Comparison of ENCODE assay signal across 10 mouse cellular contexts in the genomic region with DNA sequence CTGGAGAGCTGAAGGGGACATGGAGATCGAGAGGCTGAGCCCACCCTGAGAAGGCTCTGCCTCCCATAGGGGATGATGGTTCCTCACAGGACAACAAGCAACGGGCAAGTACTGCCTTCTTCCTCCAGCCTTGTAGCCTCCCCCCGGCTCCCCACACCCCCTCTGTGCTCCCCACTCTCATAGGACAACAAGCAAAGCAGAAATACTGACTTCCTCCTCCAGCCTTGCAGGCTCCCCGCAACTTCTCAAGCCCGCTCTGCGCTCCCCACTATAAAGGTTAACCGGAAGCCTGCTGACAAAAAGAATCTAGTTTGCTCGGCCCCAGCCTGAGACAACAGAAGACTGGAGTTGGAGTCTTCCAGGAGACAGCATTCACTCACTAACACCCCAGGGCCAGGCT.
A peak's percentile ranks its signal among the peaks of the same experiment; 100 is the strongest.
DNase-seq lines count a peak whose midpoint lies in the region; ATAC-seq and TF ChIP-seq lines count a peak whose summit lies in the region.
"Had no signal": no experiment of that assay in that cellular context is flagged by ENCODE, and none has a peak within 500 bp of the region (broad histone marks: within the 10 kb centered on the region; RNA-seq: fewer than 3 reads in every experiment).

No protein-coding gene starts in this region.

- H3K4me1 ChIP-seq in heart, embryonic 10.5 days, result no peaks in the 10 kb centered on the region
- H3K4me1 ChIP-seq in heart, embryonic 12.5 days (replicated peaks), result peaks cover 6% of the 10 kb centered on the region
- peaks cover 2% of the 10 kb centered on the region; the same call in 1 of the 2 replicates for H3K4me1 ChIP-seq in small intestine, adult 2 months (ENCODE audit: control insufficient read depth, insufficient read depth, insufficient read length, low read length)
- peaks cover 4% of the 10 kb centered on the region; the same call in 1 of the 2 replicates for H3K4me1 ChIP-seq in forebrain, embryonic 15.5 days

- no peaks in the 10 kb centered on the region for H3K36me3 ChIP-seq in heart, embryonic 10.5 days
- H3K36me3 ChIP-seq in heart, embryonic 12.5 days, result no peaks in the 10 kb centered on the region
- H3K36me3 ChIP-seq in small intestine, adult 2 months (ENCODE audit: control insufficient read depth, insufficient read depth, low read length), result no peaks in the 10 kb centered on the region
- H3K36me3 ChIP-seq in forebrain, embryonic 15.5 days, result no peaks in the 10 kb centered on the region
- H3K36me3 ChIP-seq: kidney, embryonic 15.5 days had no signal

- H3K9me3 ChIP-seq in heart, embryonic 10.5 days, result no peaks in the 10 kb centered on the region
- H3K9me3 ChIP-seq in heart, embryonic 12.5 days (replicated peaks), result no peaks in the 10 kb centered on the region
- H3K9me3 ChIP-seq in forebrain, embryonic 15.5 days, result no peaks in the 10 kb centered on the region
- H3K9me3 ChIP-seq: kidney, embryonic 15.5 days had no signal

- H3K27ac ChIP-seq in heart, embryonic 10.5 days, result no peak overlapping the region
- H3K27ac ChIP-seq in heart, embryonic 12.5 days (ENCODE audit: poor library complexity, severe bottlenecking), result no peak overlapping the region
- peak overlapping the region; percentile 79 for H3K27ac ChIP-seq in small intestine, adult 2 months (ENCODE audit: insufficient read depth, low read depth, low read length)
- H3K27ac ChIP-seq in forebrain, embryonic 15.5 days (replicated peaks), result no peak overlapping the region
- H3K27ac ChIP-seq: kidney, embryonic 15.5 days had no signal

- no peak overlapping the region for H3K9ac ChIP-seq in heart, embryonic 12.5 days
- no peak overlapping the region for H3K9ac ChIP-seq in forebrain, embryonic 15.5 days (replicated peaks)
- H3K9ac ChIP-seq: kidney, embryonic 15.5 days had no signal

- H3K4me2 ChIP-seq in heart, embryonic 12.5 days, result no peak overlapping the region
- H3K4me2 ChIP-seq in forebrain, embryonic 15.5 days (replicated peaks), result no peak overlapping the region
- H3K4me2 ChIP-seq: kidney, embryonic 15.5 days had no signal

- no peak for TF ChIP-seq POLR2A in small intestine, adult 2 months (IDR thresholded peaks at IDR 0.05; ENCODE audit: low read depth, low read length)

- DNase-seq in heart, embryonic 10.5 days (ENCODE audit: low spot score), result peak; percentile 66
- DNase-seq in kidney, postnatal 14 days, result no peak
- DNase-seq in right cerebral cortex, postnatal 14 days, result no peak
- DNase-seq: heart, postnatal 36 days had no signal

- H3K4me3 ChIP-seq in heart, embryonic 10.5 days, result no peak overlapping the region
- no peak overlapping the region for H3K4me3 ChIP-seq in heart, embryonic 12.5 days
- no peak overlapping the region for H3K4me3 ChIP-seq in small intestine, adult 2 months (ENCODE audit: low read depth, low read length)
- H3K4me3 ChIP-seq in forebrain, embryonic 15.5 days, result no peak overlapping the region
- H3K4me3 ChIP-seq: kidney, embryonic 15.5 days had no signal

- 74% methylated on average over 8 of the region's 8 CpGs for whole genome bisulfite sequencing in heart, embryonic 10.5 days
- WGBS in heart, embryonic 12.5 days, result 64% methylated on average over 8 of the region's 8 CpGs
- WGBS in small intestine, adult 2 months, result 58% methylated on average over 8 of the region's 8 CpGs
- 76% methylated on average over 8 of the region's 8 CpGs for WGBS in forebrain, embryonic 15.5 days

- ATAC-seq in heart, embryonic 12.5 days (ENCODE audit: insufficient number of reproducible peaks, low FRiP score), result no peak
- peak; percentile 68 for ATAC-seq in CD4-positive, CD25-positive, alpha-beta regulatory T cell, adult 4 months
- peak; percentile 69 for ATAC-seq in inflammation-experienced regulatory T-cells, adult 6 months
- ATAC-seq in forebrain, embryonic 15.5 days (replicated peaks), result no peak

- TF ChIP-seq CTCF in small intestine, adult 2 months (IDR thresholded peaks at IDR 0.05; ENCODE audit: extremely low read depth, insufficient read length, insufficient replicate concordance, low read depth, low read length), result no peak

- peaks cover 4% of the 10 kb centered on the region; the same call in 1 of the 2 replicates for H3K27me3 ChIP-seq in heart, embryonic 10.5 days (ENCODE audit: insufficient read depth, poor library complexity, severe bottlenecking)
- no peaks in the 10 kb centered on the region for H3K27me3 ChIP-seq in heart, embryonic 12.5 days (replicated peaks)
- no peaks in the 10 kb centered on the region for H3K27me3 ChIP-seq in small intestine, adult 2 months (ENCODE audit: control insufficient read depth, insufficient read depth, low read length)
- H3K27me3 ChIP-seq in forebrain, embryonic 15.5 days, result no peaks in the 10 kb centered on the region

Comparison
In these comparisons a context has a peak if more than half of its experiments do, and no peak if none do; other contexts are left out.
1. ATAC-seq: peak in CD4-positive, CD25-positive, alpha-beta regulatory T cell, adult 4 months (single experiment) and inflammation-experienced regulatory T-cells, adult 6 months (single experiment); none in heart, embryonic 12.5 days (single experiment) and forebrain, embryonic 15.5 days (single experiment).